Mouse (Mus musculus) frontal cortex, adult (tissue): ENCODE measurements around the gene Was.
"Not testable (repeated sequence)": the region's sequence is repeated elsewhere in the genome, so short reads cannot be mapped to it uniquely, and the experiment has no call there.

Source experiments
- ATAC-seq: cut with Nextera tagmentation; 2 replicates; pipeline ENCODE4 v1.9.2; 2017; ENCODE audit warnings: mild to moderate bottlenecking, moderate library complexity, mixed read lengths; ENCODE audit not compliant: low TSS enrichment

Gene Was

GRCm38 (mm10) chrX:8090346-8090953, at the start of gene Was:
TSS of gene Was (minus strand) at chrX:8090498.
- ATAC-seq, result no peak

- ATAC-seq, result no peak
Observed at GRCm38 (mm10) chrX:8139480-8139879, 49.2 kb upstream of the Was start.

- no peak for ATAC-seq
Observed at GRCm38 (mm10) chrX:8135886-8136285, 45.6 kb upstream of the Was start.

GRCm38 (mm10) chrX:8132017-8132976, 42.0 kb upstream of the Was start, which contains the start of gene Wdr13:
TSS of gene Wdr13 (minus strand) at chrX:8132892.
- peak; percentile 93 for ATAC-seq

GRCm38 (mm10) chrX:8131393-8131792, 41.1 kb upstream of the Was start:
- ATAC-seq, result no peak

- no peak for ATAC-seq
Observed at GRCm38 (mm10) chrX:8125235-8125634, 34.9 kb upstream of the Was start.

- no peak for ATAC-seq
Observed at GRCm38 (mm10) chrX:8123821-8124470, 33.6 kb upstream of the Was start.

GRCm38 (mm10) chrX:8117264-8117663, 27.0 kb upstream of the Was start:
- ATAC-seq, result no peak

- no peak for ATAC-seq
Observed at GRCm38 (mm10) chrX:8115275-8115674, 25.0 kb upstream of the Was start.

- ATAC-seq, result no peak
Observed at GRCm38 (mm10) chrX:8105019-8105418, 14.7 kb upstream of the Was start.

GRCm38 (mm10) chrX:8102213-8102668, 11.9 kb upstream of the Was start:
- ATAC-seq, result no peak

GRCm38 (mm10) chrX:8101017-8101416, 10.7 kb upstream of the Was start:
- ATAC-seq, result no peak; the same call in 1 of the 2 replicates

GRCm38 (mm10) chrX:8099435-8099834, 9.1 kb upstream of the Was start:
- no peak for ATAC-seq

- peak; percentile 97 for ATAC-seq
Observed at GRCm38 (mm10) chrX:8096787-8097242, 6.5 kb upstream of the Was start.

GRCm38 (mm10) chrX:8096068-8096786, 5.9 kb upstream of the Was start:
- ATAC-seq, result peak; percentile 92

- no peak for ATAC-seq
Observed at GRCm38 (mm10) chrX:8095546-8095945, 5.2 kb upstream of the Was start.

GRCm38 (mm10) chrX:8090954-8091347, 653 bp upstream of the Was start:
- ATAC-seq, result not testable (repeated sequence)

GRCm38 (mm10) chrX:8089746-8090145, 552 bp downstream of the Was start:
- ATAC-seq, result no peak

GRCm38 (mm10) chrX:8085611-8086010, 4.7 kb downstream of the Was start:
- ATAC-seq, result no peak

GRCm38 (mm10) chrX:8084771-8085259, 5.5 kb downstream of the Was start:
- ATAC-seq, result no peak

GRCm38 (mm10) chrX:8075104-8075503, 15.2 kb downstream of the Was start:
- peak; percentile 18; the same call in 1 of the 2 replicates for ATAC-seq
